Mouse (Mus musculus) intestine, embryonic 16.5 days (tissue): ENCODE data around the gene Olfr316. TPM values are rescaled to one million over a fixed set of nuclear protein-coding genes. Genes with fewer than 3 reads are reported as not detected.

ENCODE experiments used
- ATAC-seq: fragments of 200-750 bp; cut with Nextera tagmentation; 2 replicates; pipeline ENCODE4 v1.8.0; 2017; ENCODE audit warnings: moderate TSS enrichment, moderate library complexity
- H3K27ac ChIP-seq: fragments of 300-500 bp; sonication (generic); 2 replicates; pipeline ENCODE4 v1.5.1; 2014; ENCODE audit warnings: mild to moderate bottlenecking, low read length
- H3K27me3 ChIP-seq: fragments of 300-500 bp; sonication (generic); replicated peaks from 2 replicates; pipeline ENCODE4 v1.6.1; 2014; ENCODE audit warnings: low read length, control low read depth, mixed read lengths; ENCODE audit not compliant: control insufficient read depth, insufficient read depth
- H3K36me3 ChIP-seq: fragments of 300-500 bp; sonication (generic); 2 replicates; pipeline ENCODE4 v1.6.1; 2014; ENCODE audit warnings: low read length, control low read depth; ENCODE audit not compliant: control insufficient read depth, insufficient read depth
- H3K4me1 ChIP-seq: fragments of 300-500 bp; sonication (generic); 2 replicates; pipeline ENCODE4 v1.6.1; 2014; ENCODE audit warnings: low read length, control low read depth, mixed read lengths; ENCODE audit not compliant: control insufficient read depth, insufficient read depth
- H3K4me2 ChIP-seq: fragments of 300-500 bp; sonication (generic); 2 replicates; pipeline ENCODE4 v1.6.1; 2014; ENCODE audit warnings: low read depth, low read length, control low read depth
- H3K4me3 ChIP-seq: fragments of 300-500 bp; sonication (generic); 2 replicates; pipeline ENCODE4 v1.5.1; 2014; ENCODE audit warnings: mild to moderate bottlenecking, low read length
- H3K9ac ChIP-seq: fragments of 300-500 bp; sonication (generic); 2 replicates; pipeline ENCODE4 v1.6.1; 2014; ENCODE audit warnings: low read depth, low read length
- H3K9me3 ChIP-seq: fragments of 300-500 bp; sonication (generic); 2 replicates; pipeline ENCODE4 v1.6.1; 2016; ENCODE audit warnings: low read length, control low read depth; ENCODE audit not compliant: control insufficient read depth
- WGBS: fragments of 180-500 bp; shearing (Covaris S2); extraction: QIAGEN DNeasy Blood & Tissue Kit; methylation state at CpG from one replicate; pipeline ENCODE4 v1.1.7; 2014; 5-methylcytosine and 5-hydroxymethylcytosine counted together
- polyA plus RNA-seq: library from polyadenylated mRNA; unstranded; fragments of >200 nt; fragmentation: Nextera tagmentation; extraction: Ambion mirVana; gene quantifications from 2 replicates; pipeline ENCODE4 v1.2.1, GENCODE M21; 2015

The Olfr316 gene
- polyA plus RNA-seq, 1 experiment from 2014 or later, result not detected

DNA sequence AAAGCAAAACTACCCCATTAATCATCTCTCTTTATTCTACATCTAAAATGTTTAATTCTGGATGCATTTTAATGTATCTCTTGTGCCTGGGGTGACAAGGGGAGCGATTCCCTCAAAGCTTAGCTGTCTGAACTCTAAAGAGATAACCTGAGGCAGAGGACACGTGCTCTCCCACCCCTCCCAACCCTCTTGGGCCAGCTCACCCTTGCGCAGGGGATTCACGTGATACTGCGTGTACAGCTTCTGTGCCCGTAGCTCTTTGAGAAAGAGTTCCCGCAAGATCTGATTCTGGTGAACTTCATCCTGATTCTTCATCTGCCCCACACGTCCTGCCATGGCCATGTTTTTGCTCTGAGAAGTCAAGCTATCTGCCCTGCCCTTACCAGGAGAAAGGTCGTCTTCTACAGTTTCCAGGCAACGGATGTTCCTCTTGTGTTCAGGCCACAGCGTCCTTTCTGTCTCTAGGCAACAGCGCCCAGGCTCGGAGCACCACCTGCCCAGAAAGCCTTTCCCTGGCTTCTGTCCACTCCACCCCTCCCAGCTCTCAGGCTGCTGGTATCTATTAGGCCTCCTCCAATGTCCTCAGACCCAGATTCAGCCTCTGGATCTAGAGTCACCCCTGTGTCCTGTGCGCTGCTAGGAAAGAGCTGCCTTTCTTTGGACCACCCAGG is 49.2 kb downstream of the Olfr316 start, which contains the start of gene Fam183b:
Gene Fam183b (minus strand): TSS at position 403 of the 671 bp plus-strand sequence.
- ATAC-seq, result peak; percentile 80
- Histone ChIP-seq H3K4me2 (peak within 1 kb of the TSS; percentile 47), H3K4me1 (peaks cover 16% of the 10 kb centered on the region; the same call in 1 of the 2 replicates), H3K4me3 (peak within 1 kb of the TSS; percentile 27), H3K36me3 (no peaks in the 10 kb centered on the region), H3K27me3 (no peaks in the 10 kb centered on the region), H3K9me3 (no peaks in the 10 kb centered on the region), H3K27ac (no peak within 1 kb of the TSS), H3K9ac (0 out of 2 replicates have a peak within 1 kb of the TSS, but pooled peaks have one; percentile 38)
- WGBS, result 14% methylated on average over 14 of the region's 14 CpGs

DNA sequence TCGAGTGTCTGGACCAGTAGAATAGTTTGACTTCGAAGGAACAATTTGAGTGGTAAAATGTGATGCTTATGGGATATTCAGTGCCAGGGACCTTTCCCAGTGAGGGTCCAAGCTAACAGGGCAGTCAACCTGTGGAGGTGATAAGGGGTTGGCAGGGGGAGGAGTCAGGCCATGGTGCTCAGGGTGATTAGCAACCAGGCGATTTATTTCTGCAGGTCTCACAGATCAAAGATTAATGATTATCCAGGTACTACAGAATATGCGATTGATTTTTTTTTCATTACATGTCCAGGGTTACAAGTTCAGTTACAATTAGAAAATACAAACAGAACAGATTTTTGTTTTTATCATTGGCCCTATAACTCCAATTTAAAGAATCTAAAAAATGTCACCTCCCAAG is 51.3 kb downstream of the Olfr316 start:
- H3K4me1 ChIP-seq, result peaks cover 16% of the 10 kb centered on the region; the same call in 1 of the 2 replicates
- ATAC-seq, result peak; percentile 67
- H3K9ac ChIP-seq, result no peak overlapping the region
- no peak overlapping the region for H3K27ac ChIP-seq
- H3K27me3 ChIP-seq, result no peaks in the 10 kb centered on the region
- WGBS, result 34% methylated on average over 4 of the region's 4 CpGs
- no peaks in the 10 kb centered on the region for H3K36me3 ChIP-seq
- H3K4me2 ChIP-seq, result no peak overlapping the region
- no peak overlapping the region for H3K4me3 ChIP-seq
- H3K9me3 ChIP-seq, result no peaks in the 10 kb centered on the region

DNA sequence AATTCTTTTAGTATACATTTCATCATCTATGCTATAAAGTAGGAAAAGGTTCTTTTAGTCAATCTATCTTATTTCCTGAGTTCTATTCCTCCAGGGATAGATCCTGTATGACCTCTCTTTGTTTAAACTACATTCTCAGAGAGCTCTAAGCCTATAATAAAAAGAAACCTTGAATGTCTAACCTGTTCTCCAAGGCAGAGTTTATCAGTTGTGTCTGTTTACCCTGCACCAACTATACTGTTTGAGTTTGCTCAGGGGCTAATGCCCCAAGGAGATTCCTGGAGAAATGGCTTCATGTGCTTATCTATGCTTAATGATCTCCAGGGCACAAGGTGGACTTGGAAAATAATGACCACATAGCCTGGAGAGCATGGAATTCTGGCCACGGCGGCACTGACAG is 51.9 kb downstream of the Olfr316 start:
- Histone ChIP-seq H3K9ac (no peak overlapping the region), H3K4me3 (no peak overlapping the region), H3K9me3 (no peaks in the 10 kb centered on the region), H3K27ac (peak overlapping the region; percentile 77), H3K4me2 (no peak overlapping the region), H3K27me3 (no peaks in the 10 kb centered on the region), H3K4me1 (peaks cover 16% of the 10 kb centered on the region; the same call in 1 of the 2 replicates), H3K36me3 (no peaks in the 10 kb centered on the region)
- 30% methylated on average over 2 of the region's 2 CpGs for whole genome bisulfite sequencing
- peak; percentile 83 for ATAC-seq

Other genes starting within 250 kb of the Olfr316 start
- not detected in 2 replicates for gene Olfr330, start 217.9 kb upstream of the Olfr316 start, polyA plus RNA-seq
- gene Olfr329-ps, start 206.3 kb upstream of the Olfr316 start, polyA plus RNA-seq, result not detected in 2 replicates
- 0.06 TPM in 1 of 2 replicates, not detected in the other for gene Olfr328, start 197.1 kb upstream of the Olfr316 start, polyA plus RNA-seq
- gene Olfr224, start 182.2 kb upstream of the Olfr316 start, polyA plus RNA-seq, result not detected in 2 replicates
- gene Olfr325, start 175.0 kb upstream of the Olfr316 start, polyA plus RNA-seq, result not detected in 2 replicates
- not detected in 2 replicates for gene Olfr324, start 157.6 kb upstream of the Olfr316 start, polyA plus RNA-seq
- gene 2210407C18Rik, start 136.7 kb upstream of the Olfr316 start, polyA plus RNA-seq, result 0.51 TPM in 1 of 2 replicates, not detected in the other
- gene Olfr323, start 122.2 kb upstream of the Olfr316 start, polyA plus RNA-seq, result not detected in 2 replicates
- 0.12 and 0.27 TPM in 2 replicates for gene Trim58, start 112.3 kb upstream of the Olfr316 start, polyA plus RNA-seq
- gene Olfr322, start 94.0 kb upstream of the Olfr316 start, polyA plus RNA-seq, result not detected in 2 replicates
- gene Olfr320, start 71.6 kb upstream of the Olfr316 start, polyA plus RNA-seq, result not detected in 2 replicates
- gene Olfr319, start 53.6 kb upstream of the Olfr316 start, polyA plus RNA-seq, result not detected in 2 replicates
- gene Olfr318, start 28.7 kb upstream of the Olfr316 start, polyA plus RNA-seq, result not detected in 2 replicates
- not detected in 2 replicates for gene Olfr317, start 13.5 kb upstream of the Olfr316 start, polyA plus RNA-seq
- gene Olfr315, start 20.5 kb downstream of the Olfr316 start, polyA plus RNA-seq, result not detected in 2 replicates
- gene Olfr314, start 30.2 kb downstream of the Olfr316 start, polyA plus RNA-seq, result not detected in 2 replicates
- 8.5 and 10.4 TPM in 2 replicates for gene Fam183b, start 49.2 kb downstream of the Olfr316 start, polyA plus RNA-seq
- gene Olfr313, start 62.3 kb downstream of the Olfr316 start, polyA plus RNA-seq, result not detected in 2 replicates
- not detected in 2 replicates for gene Olfr312, start 76.5 kb downstream of the Olfr316 start, polyA plus RNA-seq
- not detected in 2 replicates for gene Olfr311, start 86.5 kb downstream of the Olfr316 start, polyA plus RNA-seq
- 5.2 and 5.6 TPM in 2 replicates for gene Gm12258, start 94.4 kb downstream of the Olfr316 start, polyA plus RNA-seq
- gene 2810021J22Rik, start 114.5 kb downstream of the Olfr316 start, polyA plus RNA-seq, result 5.2 and 5.3 TPM in 2 replicates
- gene Zfp39, start 151.5 kb downstream of the Olfr316 start, polyA plus RNA-seq, result 3.5 and 3.9 TPM in 2 replicates
- 0.16 and 0.40 TPM in 2 replicates for gene Btnl10, start 165.2 kb downstream of the Olfr316 start, polyA plus RNA-seq
- gene Rnf187, start 186.2 kb downstream of the Olfr316 start, polyA plus RNA-seq, result 131 and 138 TPM in 2 replicates
- gene Hist3h2ba, start 196.2 kb downstream of the Olfr316 start, polyA plus RNA-seq, result 34.7 and 40.9 TPM in 2 replicates
- 28.5 and 31.6 TPM in 2 replicates for gene Hist3h2a, start 202.0 kb downstream of the Olfr316 start, polyA plus RNA-seq
- gene Trim17, start 202.0 kb downstream of the Olfr316 start, polyA plus RNA-seq, result 0.15 and 0.35 TPM in 2 replicates
- gene Trim11, start 225.4 kb downstream of the Olfr316 start, polyA plus RNA-seq, result 17.0 and 17.5 TPM in 2 replicates